Mouse (Mus musculus) CH12F3 (cell line): ENCODE data around the gene Rhox4f.
"Not testable (repeated sequence)": the region's sequence is repeated elsewhere in the genome, so short reads cannot be mapped to it uniquely, and the experiment has no call there.

ENCODE experiments used
- in situ Hi-C: fragments of 300-500 bp; cut with MboI; formaldehyde crosslinking; loops from 2 replicates; pipeline ENCODE4 v1.14.3; 2020; ENCODE audit warnings: low sequenced_read_pairs

Rhox4f gene

GRCm38 (mm10) chrX:37607604-37608003 lies at the start of gene Rhox4f:
Gene Rhox4f (minus strand): TSS chrX:37607704.
- in situ Hi-C loops = not testable (repeated sequence)

- in situ Hi-C loops = not testable (repeated sequence)
These were observed 43.7 kb upstream of the Rhox4f start, which contains the start of gene Rhox4g for GRCm38 (mm10) chrX:37651227-37651626. Gene Rhox4g (minus strand): TSS chrX:37651327.

- in situ Hi-C loops = not testable (repeated sequence)
These were observed 35.9 kb upstream of the Rhox4f start, which contains the start of gene Rhox2g for GRCm38 (mm10) chrX:37643370-37643769. Gene Rhox2g (minus strand): TSS chrX:37643470.

GRCm38 (mm10) chrX:37628512-37628911 lies 21.0 kb upstream of the Rhox4f start, which contains the start of gene Rhox3g:
Gene Rhox3g (minus strand): TSS chrX:37628612.
- in situ Hi-C loops = not testable (repeated sequence)

- in situ Hi-C loops = not testable (repeated sequence)
These were observed 26.8 kb downstream of the Rhox4f start, which contains the start of gene Rhox3f for GRCm38 (mm10) chrX:37580692-37581091. Gene Rhox3f (plus strand): TSS chrX:37580992.

- in situ Hi-C loops = not testable (repeated sequence)
These were observed 34.9 kb downstream of the Rhox4f start for GRCm38 (mm10) chrX:37572638-37573037.

- in situ Hi-C loops = not testable (repeated sequence)
These were observed 36.4 kb downstream of the Rhox4f start, which contains the start of gene Rhox2f for GRCm38 (mm10) chrX:37571105-37571504. Gene Rhox2f (plus strand): TSS chrX:37571405.

GRCm38 (mm10) chrX:37557112-37557511 lies 50.4 kb downstream of the Rhox4f start, which contains the start of gene Rhox4e:
Gene Rhox4e (plus strand): TSS chrX:37557412.
- in situ Hi-C loops = not testable (repeated sequence)
